Mouse (Mus musculus): ENCODE measurements around the gene Cfap43. TPM values are rescaled to one million over a fixed set of nuclear protein-coding genes. Genes with fewer than 3 reads are reported as not detected.

The Cfap43 gene
- polyA plus RNA-seq, 1 experiment from 2014 or later: 0.20 TPM

- ATAC-seq (ENCODE audit: insufficient number of reproducible peaks, insufficient read depth, low FRiP score, low TSS enrichment, low read depth): no peak
- H3K9ac ChIP-seq: no peak overlapping the region
- H3K36me3 ChIP-seq: 0 out of 2 replicates have a peak, but pooled peaks cover 14% of the 10 kb centered on the region
- peaks cover 45% of the 10 kb centered on the region for H3K4me1 ChIP-seq
- 88% methylated on average over 4 of the region's 4 CpGs for WGBS
- no peaks in the 10 kb centered on the region for H3K9me3 ChIP-seq
- H3K27me3 ChIP-seq: no peaks in the 10 kb centered on the region
- H3K4me2 ChIP-seq: no peak overlapping the region
- H3K4me3 ChIP-seq: no peak overlapping the region
- no peak overlapping the region for H3K27ac ChIP-seq
Observed at GRCm38 (mm10) chr19:47914191-47914590, 4.9 kb downstream of the Cfap43 start.

DNA sequence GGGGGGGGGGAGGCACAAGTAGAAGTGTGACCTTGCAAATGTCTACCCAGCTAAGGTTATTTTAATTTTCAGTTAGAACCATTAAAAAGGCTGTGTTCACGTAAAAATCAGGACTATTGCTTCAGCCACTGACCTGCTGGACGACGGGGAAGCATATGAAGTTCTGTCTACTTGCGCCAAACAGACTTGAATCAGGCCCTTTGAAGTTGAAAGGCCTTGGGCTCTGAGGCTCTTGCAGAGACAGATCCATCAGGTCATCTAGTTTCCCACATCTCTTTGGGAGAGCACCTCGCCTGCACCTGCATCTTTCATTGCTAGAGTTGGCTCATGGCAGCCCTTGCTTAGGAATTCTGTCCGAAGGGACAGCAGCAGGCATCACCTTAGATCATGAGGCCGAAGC, 5.7 kb downstream of the Cfap43 start:
- WGBS: 80% methylated on average over 7 of the region's 7 CpGs
- no peak for ATAC-seq (ENCODE audit: insufficient number of reproducible peaks, insufficient read depth, low FRiP score, low TSS enrichment, low read depth)
- H3K36me3 ChIP-seq: 0 out of 2 replicates have a peak, but pooled peaks cover 14% of the 10 kb centered on the region
- no peak overlapping the region for H3K4me2 ChIP-seq
- no peak overlapping the region for H3K4me3 ChIP-seq
- no peaks in the 10 kb centered on the region for H3K9me3 ChIP-seq
- H3K27me3 ChIP-seq: no peaks in the 10 kb centered on the region
- H3K4me1 ChIP-seq: peaks cover 52% of the 10 kb centered on the region
- H3K27ac ChIP-seq: no peak overlapping the region
- H3K9ac ChIP-seq: no peak overlapping the region

DNA sequence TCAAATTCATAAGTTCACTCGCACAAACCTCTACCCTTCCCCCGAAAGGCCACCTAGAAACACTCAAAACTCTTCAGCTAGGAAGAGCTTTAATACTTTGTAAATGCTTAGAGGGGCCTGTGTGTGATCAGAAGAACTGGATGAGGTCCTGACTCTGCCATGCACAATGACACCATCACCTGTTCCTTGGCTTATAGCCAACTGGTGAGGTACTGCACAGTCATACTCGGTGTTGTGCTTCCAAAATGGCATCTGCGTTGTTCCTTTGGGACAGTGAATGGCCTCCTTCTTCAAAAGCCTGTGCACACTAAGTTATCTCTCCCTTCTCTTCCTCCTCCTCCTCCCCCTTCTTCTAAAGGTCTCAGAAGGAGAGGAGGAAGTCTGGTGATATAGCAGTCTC, 8.3 kb downstream of the Cfap43 start:
- no peaks in the 10 kb centered on the region for H3K9me3 ChIP-seq
- 0 out of 2 replicates have a peak, but pooled peaks cover 14% of the 10 kb centered on the region for H3K36me3 ChIP-seq
- peaks cover 32% of the 10 kb centered on the region for H3K4me1 ChIP-seq
- no peak overlapping the region for H3K4me3 ChIP-seq
- no peak for ATAC-seq (ENCODE audit: insufficient number of reproducible peaks, insufficient read depth, low FRiP score, low TSS enrichment, low read depth)
- no peaks in the 10 kb centered on the region for H3K27me3 ChIP-seq
- H3K4me2 ChIP-seq: no peak overlapping the region
- H3K27ac ChIP-seq: 0 out of 2 replicates have a peak overlapping the region, but pooled peaks have one; percentile 97
- no peak overlapping the region for H3K9ac ChIP-seq
- 89% methylated on average over 4 of the region's 4 CpGs for WGBS

DNA sequence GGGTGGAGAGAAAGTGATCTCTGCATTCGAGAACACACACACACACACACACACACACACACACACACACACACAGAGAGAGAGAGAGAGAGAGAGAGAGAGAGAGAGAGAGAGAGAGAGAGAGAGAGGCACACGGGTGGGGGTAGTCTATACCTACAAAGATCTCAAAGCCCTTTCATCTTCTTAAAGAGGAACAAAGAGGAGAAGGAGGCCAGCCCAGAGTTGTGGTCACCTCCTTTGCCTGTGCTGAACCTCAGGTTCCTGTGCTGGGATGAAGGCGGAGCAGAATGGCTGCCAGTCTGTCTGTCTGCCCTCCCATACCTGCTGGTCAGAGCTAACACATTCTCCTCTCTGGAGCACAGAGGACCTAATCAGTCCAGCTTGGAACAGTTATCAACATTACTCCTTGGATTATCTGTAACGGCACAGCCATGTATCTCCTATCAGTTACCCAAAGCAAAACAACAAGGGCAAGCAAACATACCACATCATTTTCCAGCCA, 8.9 kb downstream of the Cfap43 start:
- ATAC-seq (ENCODE audit: insufficient number of reproducible peaks, insufficient read depth, low FRiP score, low TSS enrichment, low read depth): no peak
- Histone ChIP-seq H3K9ac (peak overlapping the region; percentile 80), H3K4me1 (peaks cover 35% of the 10 kb centered on the region), H3K27me3 (no peaks in the 10 kb centered on the region), H3K27ac (peak overlapping the region; percentile 97), H3K9me3 (no peaks in the 10 kb centered on the region), H3K36me3 (0 out of 2 replicates have a peak, but pooled peaks cover 14% of the 10 kb centered on the region), H3K4me3 (peak overlapping the region; percentile 43), H3K4me2 (peak overlapping the region; percentile 67)
- 33% methylated on average over 4 of the region's 4 CpGs for WGBS

- Histone ChIP-seq H3K27me3 (no peaks in the 10 kb centered on the region), H3K36me3 (peaks cover 16% of the 10 kb centered on the region; the same call in 1 of the 2 replicates), H3K4me1 (peaks cover 36% of the 10 kb centered on the region), H3K9me3 (no peaks in the 10 kb centered on the region), H3K4me2 (peak overlapping the region; percentile 67), H3K27ac (peak overlapping the region; percentile 97), H3K4me3 (peak overlapping the region; percentile 43), H3K9ac (peak overlapping the region; percentile 80)
- WGBS: 5% methylated on average over 10 of the region's 10 CpGs
- ATAC-seq (ENCODE audit: insufficient number of reproducible peaks, insufficient read depth, low FRiP score, low TSS enrichment, low read depth): peak; percentile 33; the same call in 1 of the 2 replicates
Observed at GRCm38 (mm10) chr19:47909387-47910116, 9.5 kb downstream of the Cfap43 start.

- peak; percentile 59; the same call in 1 of the 2 replicates for ATAC-seq (ENCODE audit: insufficient number of reproducible peaks, insufficient read depth, low FRiP score, low TSS enrichment, low read depth)
- peak overlapping the region; percentile 67 for H3K4me2 ChIP-seq
- no peaks in the 10 kb centered on the region for H3K27me3 ChIP-seq
- peak overlapping the region; percentile 97 for H3K27ac ChIP-seq
- H3K36me3 ChIP-seq: peaks cover 12% of the 10 kb centered on the region; the same call in 1 of the 2 replicates
- peaks cover 36% of the 10 kb centered on the region for H3K4me1 ChIP-seq
- H3K9ac ChIP-seq: peak overlapping the region; percentile 80
- no peaks in the 10 kb centered on the region for H3K9me3 ChIP-seq
- H3K4me3 ChIP-seq: peak overlapping the region; percentile 43
- WGBS: 15% methylated on average over 6 of the region's 6 CpGs
Observed at GRCm38 (mm10) chr19:47908961-47909371, 10.1 kb downstream of the Cfap43 start.

DNA sequence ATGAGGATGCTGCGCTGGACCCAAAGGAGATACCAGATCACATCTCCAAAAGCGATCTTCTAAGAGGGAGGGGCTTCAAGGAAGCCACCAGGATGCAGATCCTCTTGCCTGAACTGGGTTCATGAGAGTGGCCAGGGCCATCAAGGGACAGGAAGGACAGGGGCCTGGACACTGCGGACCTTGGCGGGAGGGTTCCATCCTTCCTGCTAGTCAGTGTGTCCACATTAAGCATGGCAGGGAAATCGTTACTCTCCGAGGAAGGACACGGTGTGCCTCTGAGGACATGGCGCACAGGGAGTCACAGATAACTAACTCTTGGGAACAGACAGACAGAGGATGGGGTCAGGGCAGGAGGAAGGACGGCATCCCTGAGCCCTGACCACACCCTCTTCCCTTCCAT, 11.5 kb downstream of the Cfap43 start:
- ATAC-seq (ENCODE audit: insufficient number of reproducible peaks, insufficient read depth, low FRiP score, low TSS enrichment, low read depth): no peak
- no peak overlapping the region for H3K27ac ChIP-seq
- H3K36me3 ChIP-seq: peaks cover 9% of the 10 kb centered on the region; the same call in 1 of the 2 replicates
- H3K9ac ChIP-seq: no peak overlapping the region
- H3K4me2 ChIP-seq: no peak overlapping the region
- no peaks in the 10 kb centered on the region for H3K9me3 ChIP-seq
- WGBS: 91% methylated on average over 9 of the region's 9 CpGs
- H3K4me3 ChIP-seq: no peak overlapping the region
- H3K4me1 ChIP-seq: peaks cover 49% of the 10 kb centered on the region
- H3K27me3 ChIP-seq: no peaks in the 10 kb centered on the region

DNA sequence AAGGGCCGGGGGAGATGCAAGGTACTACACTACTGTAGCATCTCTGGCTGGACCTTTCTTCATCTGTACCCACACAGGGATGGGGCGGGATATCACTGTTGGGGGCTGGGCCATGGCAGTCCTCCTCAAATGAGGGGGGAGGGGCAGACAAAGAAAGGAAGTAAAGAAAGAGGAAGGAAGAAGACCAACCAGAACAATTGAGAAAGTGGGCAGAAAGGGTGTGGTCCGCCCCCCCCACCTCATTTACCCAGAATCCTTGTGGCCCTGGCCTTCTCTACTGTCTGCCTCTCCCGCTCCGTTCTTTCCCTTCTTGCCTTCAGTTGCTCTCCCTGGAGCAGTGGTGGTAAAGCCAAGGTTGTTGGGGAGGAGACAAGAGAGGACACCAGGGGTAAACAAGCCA, 13.5 kb downstream of the Cfap43 start:
- peaks cover 60% of the 10 kb centered on the region for H3K4me1 ChIP-seq
- WGBS: 89% methylated on average over 5 of the region's 5 CpGs
- ATAC-seq (ENCODE audit: insufficient number of reproducible peaks, insufficient read depth, low FRiP score, low TSS enrichment, low read depth): no peak

GRCm38 (mm10) chr19:47905081-47905480, 14.0 kb downstream of the Cfap43 start:
- ATAC-seq (ENCODE audit: insufficient number of reproducible peaks, insufficient read depth, low FRiP score, low TSS enrichment, low read depth): no peak

More for the DNA sequence above, 13.5 kb downstream of the Cfap43 start:
- Histone ChIP-seq H3K9ac (no peak overlapping the region), H3K4me3 (no peak overlapping the region), H3K36me3 (peaks cover 4% of the 10 kb centered on the region; the same call in 1 of the 2 replicates), H3K9me3 (no peaks in the 10 kb centered on the region), H3K4me2 (no peak overlapping the region), H3K27me3 (no peaks in the 10 kb centered on the region), H3K27ac (no peak overlapping the region)

DNA sequence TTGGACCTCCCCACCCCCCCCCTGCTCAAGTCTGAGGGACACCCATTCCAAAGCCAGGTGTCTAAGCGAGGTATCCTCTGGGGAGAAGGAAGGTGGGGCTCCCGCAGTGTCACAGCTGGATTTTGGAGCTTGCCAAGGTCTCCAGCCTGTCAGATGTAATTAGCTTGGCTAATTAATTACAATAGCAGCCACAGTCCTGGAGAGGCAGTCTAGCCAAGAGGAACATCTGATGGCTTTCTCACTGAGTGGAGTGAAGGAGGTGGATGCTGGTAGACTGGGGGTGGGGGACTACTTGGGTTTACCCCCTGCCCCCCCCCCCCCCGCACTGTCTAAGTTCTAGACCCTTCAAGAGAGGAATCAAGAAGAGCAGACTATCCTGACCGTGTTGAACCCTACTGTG, 15.4 kb downstream of the Cfap43 start:
- Histone ChIP-seq H3K4me2 (no peak overlapping the region), H3K4me1 (peaks cover 44% of the 10 kb centered on the region), H3K36me3 (peaks cover 6% of the 10 kb centered on the region), H3K27me3 (no peaks in the 10 kb centered on the region), H3K9ac (no peak overlapping the region), H3K27ac (no peak overlapping the region), H3K9me3 (no peaks in the 10 kb centered on the region), H3K4me3 (no peak overlapping the region)
- ATAC-seq (ENCODE audit: insufficient number of reproducible peaks, insufficient read depth, low FRiP score, low TSS enrichment, low read depth): no peak
- 60% methylated on average over 4 of the region's 4 CpGs for WGBS

More at GRCm38 (mm10) chr19:47905081-47905480, 14.0 kb downstream of the Cfap43 start:
- no peaks in the 10 kb centered on the region for H3K27me3 ChIP-seq
- H3K27ac ChIP-seq: no peak overlapping the region; the same call in 1 of the 2 replicates
- peaks cover 57% of the 10 kb centered on the region for H3K4me1 ChIP-seq
- no peak overlapping the region for H3K9ac ChIP-seq
- H3K4me2 ChIP-seq: no peak overlapping the region
- no peaks in the 10 kb centered on the region for H3K9me3 ChIP-seq
- peaks cover 5% of the 10 kb centered on the region for H3K36me3 ChIP-seq
- H3K4me3 ChIP-seq: no peak overlapping the region
- WGBS: 87% methylated on average over 4 of the region's 4 CpGs

GRCm38 (mm10) chr19:47902316-47903201, 16.5 kb downstream of the Cfap43 start:
- Histone ChIP-seq H3K4me1 (peaks cover 38% of the 10 kb centered on the region), H3K4me2 (no peak overlapping the region), H3K36me3 (peaks cover 16% of the 10 kb centered on the region), H3K4me3 (no peak overlapping the region), H3K9me3 (no peaks in the 10 kb centered on the region), H3K27ac (peak overlapping the region; percentile 48), H3K9ac (no peak overlapping the region), H3K27me3 (no peaks in the 10 kb centered on the region)
- ATAC-seq (ENCODE audit: insufficient number of reproducible peaks, insufficient read depth, low FRiP score, low TSS enrichment, low read depth): no peak
- WGBS: 59% methylated on average over 13 of the region's 13 CpGs

Data from embryonic facial prominence, embryonic 13.5 days (tissue).